Mouse (Mus musculus) CH12.LX (cell line): Measurements from ENCODE around the gene Wfdc12. TPM values are rescaled to one million over a fixed set of nuclear protein-coding genes. Genes with fewer than 3 reads are reported as not detected.

Experiments
- DNase-seq: peaks from one replicate; pipeline ENCODE4 v3.0.0-alpha.2; 2013; ENCODE audit errors: extremely low read depth
- H3K27ac ChIP-seq: 2 replicates; pipeline ENCODE4 v1.5.1; 2012; ENCODE audit warnings: low read depth, mild to moderate bottlenecking, control low read depth, moderate library complexity; ENCODE audit not compliant: insufficient read depth
- H3K27me3 ChIP-seq: replicated peaks from 2 replicates; pipeline ENCODE3; 2012; ENCODE audit warnings: inconsistent platforms
- H3K36me3 ChIP-seq, 2 experiments: replicated peaks in 1 of 2; 2 replicates each; pipeline versions ENCODE3 to v1.6.1; 2012; ENCODE audit warnings: inconsistent platforms in 1 of 2, low read length in 1 of 2, mild to moderate bottlenecking in 1 of 2, mixed read lengths in 1 of 2, moderate library complexity in 1 of 2; ENCODE audit not compliant: control insufficient read depth in 1 of 2, insufficient read depth in 1 of 2
- H3K4me1 ChIP-seq, 2 experiments: 2 replicates each; pipeline ENCODE4 v1.6.1; 2012; ENCODE audit warnings: inconsistent platforms in 1 of 2, moderate library complexity in 1 of 2; ENCODE audit not compliant: insufficient read depth in 2 of 2, control insufficient read depth in 1 of 2
- H3K4me2 ChIP-seq: 2 replicates; pipeline ENCODE4 v1.6.1; 2012; ENCODE audit warnings: low read depth, mild to moderate bottlenecking, control low read depth; ENCODE audit not compliant: poor library complexity, insufficient read depth, severe bottlenecking
- H3K4me3 ChIP-seq, 3 experiments: fragments of 150-350 bp in 1 of 3; sonication (generic) in 1 of 3; replicated peaks in 1 of 3; 2 replicates each; pipeline versions ENCODE3 to v1.5.1; 2011 to 2012; ENCODE audit warnings: low read depth in 2 of 3, low read length in 2 of 3, mild to moderate bottlenecking in 2 of 3, moderate library complexity in 2 of 3, control low read depth in 1 of 3, improper control_type of control experiment in 1 of 3, inconsistent platforms in 1 of 3, mixed read lengths in 1 of 3; ENCODE audit not compliant: poor library complexity in 1 of 3
- H3K79me2 ChIP-seq: replicated peaks from 2 replicates; pipeline ENCODE4 v1.6.1; 2012; ENCODE audit warnings: mild to moderate bottlenecking, moderate library complexity; ENCODE audit not compliant: control insufficient read depth, poor library complexity, insufficient read depth, severe bottlenecking; ENCODE audit errors: extremely low read depth
- H3K9ac ChIP-seq: 2 replicates; pipeline ENCODE4 v1.6.1; 2012; ENCODE audit warnings: low read depth, mild to moderate bottlenecking, control low read depth, moderate library complexity; ENCODE audit not compliant: insufficient read depth
- H3K9me3 ChIP-seq: replicated peaks from 2 replicates; pipeline ENCODE3; 2012; ENCODE audit warnings: low read length, inconsistent platforms, mixed read lengths
- BHLHE40 ChIP-seq: IDR thresholded peaks from 2 replicates; pipeline ENCODE4 v1.6.1; 2011; ENCODE audit warnings: mild to moderate bottlenecking, low read depth, low read length, improper control_type of control experiment
- CHD1 ChIP-seq: IDR thresholded peaks from 2 replicates; pipeline ENCODE4 v1.6.1; 2012; ENCODE audit warnings: low read depth, low read length, improper control_type of control experiment, inconsistent platforms
- CHD2 ChIP-seq: IDR thresholded peaks from 2 replicates; pipeline ENCODE4 v1.6.1; 2011; ENCODE audit warnings: low read length, improper control_type of control experiment
- ELF1 ChIP-seq: IDR thresholded peaks from 2 replicates; pipeline ENCODE4 v1.6.1; 2014; ENCODE audit warnings: low read depth, mild to moderate bottlenecking, inconsistent platforms, low read length, improper control_type of control experiment
- EP300 ChIP-seq: IDR thresholded peaks from 2 replicates; pipeline ENCODE4 v1.6.1; 2011; ENCODE audit warnings: low read length, improper control_type of control experiment
- ETS1 ChIP-seq: conservative IDR thresholded peaks from 2 replicates; pipeline ENCODE4 v1.6.1; 2012; ENCODE audit warnings: low read depth, mild to moderate bottlenecking, inconsistent platforms, low read length, improper control_type of control experiment, moderate library complexity
- GABPA ChIP-seq: IDR thresholded peaks from 2 replicates; pipeline ENCODE4 v1.6.1; 2012; ENCODE audit warnings: low read depth, low read length, improper control_type of control experiment, inconsistent platforms; ENCODE audit not compliant: insufficient replicate concordance
- IRF4 ChIP-seq: IDR thresholded peaks from 2 replicates; pipeline ENCODE4 v1.6.1; 2014; ENCODE audit warnings: low read depth, mild to moderate bottlenecking, inconsistent platforms, low read length, improper control_type of control experiment
- MAX ChIP-seq: IDR thresholded peaks from 2 replicates; pipeline ENCODE4 v1.6.1; 2011; ENCODE audit warnings: low read length, improper control_type of control experiment
- POLR2AphosphoS2 ChIP-seq: IDR thresholded peaks from 2 replicates; pipeline ENCODE4 v1.6.1; 2011; ENCODE audit warnings: low read depth, low read length, improper control_type of control experiment
- RCOR1 ChIP-seq: conservative IDR thresholded peaks from 2 replicates; pipeline ENCODE4 v1.6.1; 2012; ENCODE audit warnings: low read depth, mild to moderate bottlenecking, inconsistent platforms, low read length, improper control_type of control experiment
- SMC3 ChIP-seq: IDR thresholded peaks from 2 replicates; pipeline ENCODE4 v1.6.1; 2011; ENCODE audit warnings: low read depth, low read length, improper control_type of control experiment
- TBP ChIP-seq: conservative IDR thresholded peaks from 2 replicates; pipeline ENCODE4 v1.6.1; 2011; ENCODE audit warnings: low read depth, low read length, improper control_type of control experiment
- TCF12 ChIP-seq: IDR thresholded peaks from 2 replicates; pipeline ENCODE4 v1.6.1; 2014; ENCODE audit warnings: low read depth, mild to moderate bottlenecking, inconsistent platforms, low read length, improper control_type of control experiment
- USF1 ChIP-seq: IDR thresholded peaks from 2 replicates; pipeline ENCODE4 v1.6.1; 2014; ENCODE audit warnings: low read depth, mild to moderate bottlenecking, inconsistent platforms, low read length, improper control_type of control experiment
- USF2 ChIP-seq: conservative IDR thresholded peaks from 2 replicates; pipeline ENCODE4 v1.6.1; 2011; ENCODE audit warnings: low read depth, low read length, improper control_type of control experiment
- ZC3H11A ChIP-seq: IDR thresholded peaks from 2 replicates; pipeline ENCODE4 v1.6.1; 2012; ENCODE audit warnings: low read depth, mild to moderate bottlenecking, inconsistent platforms, low read length, improper control_type of control experiment
- ZKSCAN1 ChIP-seq: IDR thresholded peaks from 2 replicates; pipeline ENCODE4 v1.6.1; 2012; ENCODE audit warnings: low read depth, inconsistent platforms, low read length, improper control_type of control experiment, borderline replicate concordance
- ZMIZ1 ChIP-seq: IDR thresholded peaks from 2 replicates; pipeline ENCODE4 v1.6.1; 2012; ENCODE audit warnings: low read depth, mild to moderate bottlenecking, inconsistent platforms, low read length, improper control_type of control experiment
- dilution Hi-C: fragments of 300-500 bp; cut with MboI; formaldehyde crosslinking; loops from 2 replicates; pipeline ENCODE4 v1.14.3; 2020; ENCODE audit warnings: low sequenced_read_pairs; ENCODE audit not compliant: extremely low pct_unique_long_range_greater_than_20kb, extremely low pct_ligation_motif_present
- in situ Hi-C: fragments of 300-500 bp; cut with MboI; formaldehyde crosslinking; loops from 3 replicates; pipeline ENCODE4 v1.14.3; 2019; ENCODE audit warnings: low sequenced_read_pairs, low pct_ligation_motif_present, low pct_unique_long_range_greater_than_20kb, mixed read lengths
- polyA plus RNA-seq: library from polyadenylated mRNA; unstranded; fragments of >175 nt; gene quantifications from 2 replicates; pipeline ENCODE4 v1.2.1, GENCODE M21; 2012; ENCODE audit warnings: low read depth; ENCODE audit not compliant: insufficient read length
- total RNA-seq, 2 experiments: library from RNA; depleted of rRNA; stranded (reverse); fragments of 300-350 nt in 1 of 2; fragments of >200 nt in 1 of 2; gene quantifications; 2 replicates each; pipeline ENCODE4 v1.2.3; 2012 to 2014

Wfdc12 gene
- total and polyA plus RNA-seq, 3 experiments, result not detected

GRCm38 (mm10) chr2:164228361-164229070 is 38.1 kb upstream of the Wfdc12 start:
- dilution Hi-C loops (no loop called here), in situ Hi-C loops (no loop called here)
- H3K4me3 ChIP-seq, result no peak overlapping the region
- DNase-seq, result no peak
- H3K27me3 ChIP-seq, result no peaks in the 10 kb centered on the region
- H3K27ac ChIP-seq, result no peak overlapping the region
- no peaks in the 10 kb centered on the region for H3K36me3 ChIP-seq
- TF ChIP-seq USF2, result no peak
- no peak for TF ChIP-seq CHD2
- TF ChIP-seq IRF4, result no peak
- no peak for TF ChIP-seq ZC3H11A
- no peak for TF ChIP-seq USF1
- no peak for TF ChIP-seq TBP
- H3K9ac ChIP-seq, result no peak overlapping the region
- H3K4me1 ChIP-seq, result no peaks in the 10 kb centered on the region
- H3K79me2 ChIP-seq, result no peaks in the 10 kb centered on the region
- H3K4me2 ChIP-seq, result no peak overlapping the region
- no peaks in the 10 kb centered on the region for H3K9me3 ChIP-seq

- no peak for TF ChIP-seq RCOR1
- no peak for TF ChIP-seq USF1
- dilution Hi-C loops, result no loop called here
- Histone ChIP-seq H3K4me2 (no peak within 1 kb of the TSS; the same call in 1 of the 2 replicates), H3K4me1 (peaks cover 2 to 27% of the 10 kb centered on the region in 2 experiments), H3K9ac (no peak within 1 kb of the TSS), H3K36me3 (no peaks in the 10 kb centered on the region), H3K27me3 (no peaks in the 10 kb centered on the region), H3K79me2 (no peaks in the 10 kb centered on the region), H3K27ac (no peak within 1 kb of the TSS), H3K9me3 (no peaks in the 10 kb centered on the region), H3K4me3 (no peak within 1 kb of the TSS)
- in situ Hi-C loops, result no loop called here
- DNase-seq, result no peak
These were observed 31.1 kb upstream of the Wfdc12 start, which contains the start of gene Wfdc15b for GRCm38 (mm10) chr2:164221522-164221921. Gene Wfdc15b (minus strand): TSS chr2:164221660.

- dilution Hi-C loops, result no loop called here
- Histone ChIP-seq H3K27ac (no peak overlapping the region), H3K79me2 (no peaks in the 10 kb centered on the region), H3K9me3 (no peaks in the 10 kb centered on the region), H3K27me3 (no peaks in the 10 kb centered on the region), H3K4me1 (peaks cover 2 to 27% of the 10 kb centered on the region in 2 experiments), H3K4me2 (peak overlapping the region; percentile 24), H3K4me3 (no peak overlapping the region), H3K9ac (no peak overlapping the region), H3K36me3 (no peaks in the 10 kb centered on the region)
- DNase-seq, result peak; percentile 13
- TF ChIP-seq BHLHE40 (peak; percentile 64), USF2 (no peak), GABPA (no peak), ZMIZ1 (no peak), CHD2 (no peak), TCF12 (peak; percentile 57; the same call in 1 of the 2 replicates), ZKSCAN1 (no peak), EP300 (no peak), MAX (0 out of 2 replicates have a peak, but pooled peaks have one; percentile 16), ETS1 (no peak), SMC3 (no peak), POLR2AphosphoS2 (no peak), CHD1 (no peak), ELF1 (no peak)
- in situ Hi-C loops, result no loop called here
These were observed 28.9 kb upstream of the Wfdc12 start for GRCm38 (mm10) chr2:164219295-164219694.
